Mouse (Mus musculus) bone marrow macrophage, adult 2 months (primary cell): Measurements from ENCODE around the gene Fzd10.

Source experiments
- CTCF ChIP-seq: IDR thresholded peaks from 2 replicates; pipeline ENCODE4 v1.5.1; 2012; ENCODE audit warnings: low read depth, mild to moderate bottlenecking, low read length, moderate library complexity
- POLR2A ChIP-seq: IDR thresholded peaks from 2 replicates; pipeline ENCODE4 v1.6.1; 2012; ENCODE audit warnings: mild to moderate bottlenecking, low read depth, low read length, borderline replicate concordance

GRCm38 (mm10) chr5:128603693-128604092 lies 3.0 kb downstream of the Fzd10 start:
- TF ChIP-seq CTCF = no peak
- TF ChIP-seq POLR2A = no peak
